Mouse (Mus musculus) spleen, adult 2 months (tissue): ENCODE measurements at regions not wholly inside any gene's neighbourhood (a gene's known extent, or its start where the extent isn't known, plus 50 kb on each side); places are given as distances from the start of the nearest gene placed in this dataset.

ENCODE experiments used
- DNase-seq, 2 experiments: peaks; one replicate each; pipeline versions ENCODE4 v3.0.0 to v3.0.0-alpha.2; 2012 to 2021; ENCODE audit warnings: low spot score in 2 of 2, low read depth in 1 of 2
- H3K27ac ChIP-seq: fragments of 200-500 bp; 2 replicates; pipeline ENCODE4 v1.5.1; 2012; ENCODE audit warnings: low read length, inconsistent platforms; ENCODE audit not compliant: insufficient read depth
- H3K27me3 ChIP-seq: fragments of 200-500 bp; 2 replicates; pipeline ENCODE4 v1.6.1; 2012; ENCODE audit warnings: mild to moderate bottlenecking, moderate library complexity, low read length, inconsistent platforms; ENCODE audit not compliant: control insufficient read depth, insufficient read depth
- H3K36me3 ChIP-seq: fragments of 200-500 bp; 2 replicates; pipeline ENCODE4 v1.6.1; 2012; ENCODE audit warnings: mild to moderate bottlenecking, low read length, inconsistent platforms; ENCODE audit not compliant: control insufficient read depth, insufficient read depth
- H3K4me1 ChIP-seq: fragments of 200-500 bp; 2 replicates; pipeline ENCODE4 v1.6.1; 2011; ENCODE audit warnings: inconsistent platforms; ENCODE audit not compliant: control insufficient read depth, insufficient read depth, insufficient read length
- H3K4me3 ChIP-seq: fragments of 200-500 bp; 2 replicates; pipeline ENCODE4 v1.5.1; 2011; ENCODE audit warnings: mild to moderate bottlenecking, inconsistent platforms; ENCODE audit not compliant: insufficient read depth, insufficient read length; ENCODE audit errors: extremely low read depth
- CTCF ChIP-seq: fragments of 200-500 bp; IDR thresholded peaks from 2 replicates; pipeline ENCODE4 v1.5.1; 2011; ENCODE audit warnings: mild to moderate bottlenecking, inconsistent platforms; ENCODE audit not compliant: insufficient read depth, insufficient read length, insufficient replicate concordance; ENCODE audit errors: extremely low read depth
- POLR2A ChIP-seq: fragments of 200-500 bp; IDR thresholded peaks from 2 replicates; pipeline ENCODE4 v1.6.1; 2011; ENCODE audit warnings: low read depth, low read length, inconsistent platforms
- WGBS: fragments of 180-500 bp; shearing (Covaris S2); methylation state at CpG from one replicate; pipeline ENCODE4 v1.1.7; 2018; 5-methylcytosine and 5-hydroxymethylcytosine counted together

DNA sequence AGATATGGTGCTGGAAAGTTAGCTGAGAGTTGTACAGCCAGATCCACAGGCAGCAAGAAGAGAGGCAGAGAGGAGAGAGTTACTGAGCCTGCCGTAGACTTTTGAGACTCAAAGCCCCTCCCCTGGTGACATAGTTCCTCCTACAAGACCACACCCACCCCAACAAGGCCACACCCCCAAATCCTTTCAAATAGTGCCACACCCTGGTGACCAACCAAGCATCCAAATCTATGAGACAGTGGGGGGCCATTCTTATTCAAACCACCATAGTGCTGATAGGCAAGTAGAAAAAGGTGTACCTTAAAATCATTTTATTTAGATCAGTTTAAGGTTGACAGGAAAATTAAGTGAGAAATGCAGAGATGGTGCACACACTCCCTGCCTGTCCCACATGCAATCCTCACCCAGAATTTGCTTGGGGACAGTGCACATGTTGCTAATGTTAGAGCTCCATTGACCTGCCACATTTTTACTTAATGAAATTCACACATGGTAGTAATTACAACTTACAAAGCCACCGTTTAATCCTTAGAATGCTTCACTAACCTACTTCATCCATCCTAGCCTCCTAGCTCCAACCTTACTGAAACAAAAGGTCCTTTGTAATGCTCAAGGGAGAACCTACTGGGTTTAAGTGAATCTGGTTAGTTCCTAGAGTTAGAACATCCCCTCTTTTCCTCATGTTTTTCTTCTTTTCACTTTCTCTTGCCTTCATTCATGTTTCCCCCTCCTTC lies 86.5 kb downstream of the Phlda1 start:
- no peak for DNase-seq

DNA sequence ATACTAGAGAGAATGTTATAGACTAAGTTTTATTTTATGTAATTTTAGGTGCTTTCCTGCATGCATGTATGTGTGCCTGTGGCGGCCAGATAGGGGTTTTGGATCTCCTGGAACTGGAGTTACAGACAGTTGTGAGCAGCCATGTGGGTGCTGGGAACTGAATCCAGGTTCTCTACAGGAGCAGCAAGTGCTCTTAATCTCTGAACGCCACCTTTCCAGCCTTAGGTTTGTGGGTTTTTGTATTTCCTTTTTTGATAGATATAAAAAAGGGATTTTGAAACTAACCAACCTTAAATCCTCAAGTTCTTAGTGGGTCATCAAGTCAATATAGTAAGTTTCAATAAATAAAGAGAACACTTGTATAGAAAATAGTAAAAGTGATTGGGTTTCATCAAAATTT lies 87.2 kb downstream of the Phlda1 start:
- 74% methylated on average over 2 of the region's 2 CpGs for WGBS
- no peaks in the 10 kb centered on the region for H3K4me1 ChIP-seq
- no peaks in the 10 kb centered on the region for H3K27me3 ChIP-seq
- H3K4me3 ChIP-seq, result no peak overlapping the region
- DNase-seq, result no peak
- H3K27ac ChIP-seq, result no peak overlapping the region
- no peaks in the 10 kb centered on the region for H3K36me3 ChIP-seq
- no peak for TF ChIP-seq POLR2A

More for the DNA sequence above, 86.5 kb downstream of the Phlda1 start:
- Histone ChIP-seq H3K4me1 (no peaks in the 10 kb centered on the region), H3K36me3 (no peaks in the 10 kb centered on the region), H3K27ac (no peak overlapping the region), H3K4me3 (no peak overlapping the region), H3K27me3 (no peaks in the 10 kb centered on the region)
- WGBS, result 81% methylated on average over 2 of the region's 2 CpGs
- no peak for TF ChIP-seq POLR2A
- no peak for TF ChIP-seq CTCF

GRCm38 (mm10) chr10:111594171-111594570 lies 88.1 kb downstream of the Phlda1 start:
- H3K27me3 ChIP-seq, result no peaks in the 10 kb centered on the region
- H3K4me3 ChIP-seq, result no peak overlapping the region
- no peak overlapping the region for H3K27ac ChIP-seq
- 96% methylated on average over 11 of the region's 11 CpGs for WGBS
- DNase-seq, result no peak
- no peak for TF ChIP-seq CTCF
- TF ChIP-seq POLR2A, result no peak
- no peaks in the 10 kb centered on the region for H3K36me3 ChIP-seq
- H3K4me1 ChIP-seq, result no peaks in the 10 kb centered on the region

DNA sequence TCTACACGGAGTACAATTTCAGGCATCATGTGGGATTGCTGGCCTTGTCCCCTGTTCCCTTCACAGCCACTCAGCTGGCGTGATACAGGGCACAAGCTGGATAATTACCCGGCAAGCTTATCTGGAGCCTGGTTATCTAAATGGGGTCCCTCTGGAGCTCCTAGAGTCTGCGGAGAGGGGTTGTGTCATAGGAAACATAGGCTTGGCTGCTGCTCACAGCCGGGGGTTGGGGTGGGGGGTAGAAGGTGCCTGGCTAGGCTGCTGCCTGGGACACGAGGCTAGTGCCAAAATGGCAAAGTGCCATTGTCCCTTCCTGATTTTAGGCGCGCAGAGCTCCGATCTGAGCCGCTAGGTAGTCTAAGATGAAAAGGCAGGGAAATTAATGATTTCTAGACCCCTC lies 88.6 kb downstream of the Phlda1 start:
- 86% methylated on average over 10 of the region's 10 CpGs for WGBS
- no peak for DNase-seq
- H3K27me3 ChIP-seq, result no peaks in the 10 kb centered on the region
- H3K4me1 ChIP-seq, result no peaks in the 10 kb centered on the region
- no peak overlapping the region for H3K27ac ChIP-seq
- TF ChIP-seq CTCF (no peak), POLR2A (no peak)
- H3K36me3 ChIP-seq, result no peaks in the 10 kb centered on the region
- no peak overlapping the region for H3K4me3 ChIP-seq

- H3K4me1 ChIP-seq, result no peaks in the 10 kb centered on the region; the same call in 1 of the 2 replicates
- TF ChIP-seq POLR2A (no peak), CTCF (no peak)
- H3K27ac ChIP-seq, result no peak overlapping the region
- no peaks in the 10 kb centered on the region for H3K27me3 ChIP-seq
- no peaks in the 10 kb centered on the region for H3K36me3 ChIP-seq
- WGBS, result 73% methylated on average over 8 of the region's 8 CpGs
- no peak for DNase-seq
- H3K4me3 ChIP-seq, result no peak overlapping the region
These were observed 89.5 kb downstream of the Phlda1 start for GRCm38 (mm10) chr10:111595513-111595995.

DNA sequence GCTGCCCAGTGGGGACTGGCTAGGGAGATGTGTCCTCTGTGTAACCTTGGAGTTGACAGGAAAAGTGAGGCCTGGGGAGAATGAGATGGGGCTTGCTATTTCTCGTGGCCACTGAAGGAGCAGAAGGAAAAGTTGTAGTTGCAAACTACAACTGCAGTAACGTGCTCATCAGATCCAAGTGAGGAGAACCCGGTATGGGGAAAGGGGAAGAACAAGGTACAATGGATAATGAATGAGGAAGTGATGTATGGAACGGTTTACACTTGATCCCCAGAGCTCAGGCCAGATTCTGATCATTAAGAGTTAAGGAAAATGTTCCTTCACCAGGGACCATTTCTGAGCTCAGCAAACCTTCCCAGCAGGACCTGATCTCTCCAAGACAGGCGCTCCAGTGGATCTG lies 92.6 kb downstream of the Phlda1 start:
- TF ChIP-seq POLR2A (no peak), CTCF (no peak)
- Histone ChIP-seq H3K4me3 (no peak overlapping the region), H3K36me3 (no peaks in the 10 kb centered on the region), H3K27me3 (no peaks in the 10 kb centered on the region), H3K4me1 (no peaks in the 10 kb centered on the region; the same call in 1 of the 2 replicates), H3K27ac (no peak overlapping the region)
- DNase-seq, result no peak
- WGBS, result 73% methylated on average over 5 of the region's 5 CpGs
